Mouse (Mus musculus) left cerebral cortex, adult 11 months (tissue): ENCODE measurements around the gene Phactr2.
A peak's percentile ranks its signal among the peaks of the same experiment; 100 is the strongest.
"Not testable (repeated sequence)": the region's sequence is repeated elsewhere in the genome, so short reads cannot be mapped to it uniquely, and the experiment has no call there.

Experiments
- DNase-seq: peaks from one replicate; pipeline ENCODE4 v3.0.0; 2022; ENCODE audit warnings: low spot score

Phactr2 gene

GRCm38 (mm10) chr10:13209930-13210637 lies 264.1 kb downstream of the Phactr2 start:
- no peak for DNase-seq

- DNase-seq, result no peak
Observed at GRCm38 (mm10) chr10:13209506-13209905, 264.7 kb downstream of the Phactr2 start.

- DNase-seq, result no peak
Observed at GRCm38 (mm10) chr10:13209061-13209460, 265.2 kb downstream of the Phactr2 start.

- DNase-seq, result no peak
Observed at GRCm38 (mm10) chr10:13201741-13202293, 272.4 kb downstream of the Phactr2 start.

- no peak for DNase-seq
Observed at GRCm38 (mm10) chr10:13200862-13201261, 273.4 kb downstream of the Phactr2 start.

- DNase-seq, result no peak
Observed at GRCm38 (mm10) chr10:13199234-13199633, 275.0 kb downstream of the Phactr2 start.

GRCm38 (mm10) chr10:13196872-13197507 lies 277.2 kb downstream of the Phactr2 start:
- DNase-seq, result no peak

- not testable (repeated sequence) for DNase-seq
Observed at GRCm38 (mm10) chr10:13193496-13193895, 280.7 kb downstream of the Phactr2 start.

GRCm38 (mm10) chr10:13192731-13193351 lies 281.4 kb downstream of the Phactr2 start, which contains the start of gene Ltv1:
Gene Ltv1, minus strand, starts transcription at chr10:13193168.
- DNase-seq, result peak; percentile 91

GRCm38 (mm10) chr10:13189881-13190280 lies 284.3 kb downstream of the Phactr2 start:
- no peak for DNase-seq

GRCm38 (mm10) chr10:13186754-13187153 lies 287.5 kb downstream of the Phactr2 start:
- DNase-seq, result no peak

- DNase-seq, result no peak
Observed at GRCm38 (mm10) chr10:13184170-13184766, 289.9 kb downstream of the Phactr2 start.

GRCm38 (mm10) chr10:13180211-13180610 lies 294.0 kb downstream of the Phactr2 start:
- DNase-seq, result no peak

- DNase-seq, result no peak
Observed at GRCm38 (mm10) chr10:13177973-13178624, 296.1 kb downstream of the Phactr2 start, which contains the start of gene Zc2hc1b. Gene Zc2hc1b, minus strand, starts transcription at chr10:13178023.

GRCm38 (mm10) chr10:13175866-13176265 lies 298.3 kb downstream of the Phactr2 start:
- no peak for DNase-seq

- no peak for DNase-seq
Observed at GRCm38 (mm10) chr10:13172798-13173221, 301.4 kb downstream of the Phactr2 start.

GRCm38 (mm10) chr10:13171461-13171860 lies 302.8 kb downstream of the Phactr2 start:
- DNase-seq, result no peak

- no peak for DNase-seq
Observed at GRCm38 (mm10) chr10:13170739-13171448, 303.3 kb downstream of the Phactr2 start.

GRCm38 (mm10) chr10:13168461-13168860 lies 305.8 kb downstream of the Phactr2 start:
- DNase-seq, result no peak

- DNase-seq, result no peak
Observed at GRCm38 (mm10) chr10:13162031-13162430, 312.2 kb downstream of the Phactr2 start.

- peak; percentile 8 for DNase-seq
Observed at GRCm38 (mm10) chr10:13160913-13161312, 313.3 kb downstream of the Phactr2 start.
